Mouse (Mus musculus) brain, adult 2 months (tissue): ENCODE measurements at regions not wholly inside any gene's neighbourhood (a gene's known extent, or its start where the extent isn't known, plus 50 kb on each side); places are given as distances from the start of the nearest gene placed in this dataset.

Experiments
- DNase-seq: peaks from one replicate; pipeline ENCODE4 v3.0.0; 2011; ENCODE audit warnings: low read depth, low spot score

- peak; percentile 12 for DNase-seq
Observed at GRCm38 (mm10) chr17:63003911-63004310, 122.8 kb upstream of the Efna5 start.

- DNase-seq, result no peak
Observed at GRCm38 (mm10) chr17:63002729-63003128, 121.6 kb upstream of the Efna5 start.

- DNase-seq, result no peak
Observed at GRCm38 (mm10) chr17:63001898-63002297, 120.8 kb upstream of the Efna5 start.

GRCm38 (mm10) chr17:62997691-62998090 lies 116.6 kb upstream of the Efna5 start:
- DNase-seq, result peak; percentile 44

GRCm38 (mm10) chr17:62995316-62995715 lies 114.2 kb upstream of the Efna5 start:
- peak; percentile 78 for DNase-seq

GRCm38 (mm10) chr17:62992977-62993376 lies 111.9 kb upstream of the Efna5 start:
- no peak for DNase-seq

- DNase-seq, result no peak
Observed at GRCm38 (mm10) chr17:62986304-62986703, 105.2 kb upstream of the Efna5 start.

- no peak for DNase-seq
Observed at GRCm38 (mm10) chr17:62980337-62980736, 99.2 kb upstream of the Efna5 start.

- peak; percentile 24 for DNase-seq
Observed at GRCm38 (mm10) chr17:62977561-62977960, 96.4 kb upstream of the Efna5 start.

- DNase-seq, result no peak
Observed at GRCm38 (mm10) chr17:62977136-62977535, 96.0 kb upstream of the Efna5 start.

GRCm38 (mm10) chr17:62974627-62975279 lies 93.6 kb upstream of the Efna5 start:
- no peak for DNase-seq

GRCm38 (mm10) chr17:62969025-62969424 lies 87.9 kb upstream of the Efna5 start:
- DNase-seq, result no peak

GRCm38 (mm10) chr17:62963824-62964223 lies 82.7 kb upstream of the Efna5 start:
- DNase-seq, result no peak

- no peak for DNase-seq
Observed at GRCm38 (mm10) chr17:62962292-62962618, 81.1 kb upstream of the Efna5 start.

- peak; percentile 28 for DNase-seq
Observed at GRCm38 (mm10) chr17:62961596-62962291, 80.6 kb upstream of the Efna5 start.

- no peak for DNase-seq
Observed at GRCm38 (mm10) chr17:62959146-62959545, 78.0 kb upstream of the Efna5 start.

- DNase-seq, result peak; percentile 81
Observed at GRCm38 (mm10) chr17:62947537-62948193, 66.5 kb upstream of the Efna5 start.

- DNase-seq, result no peak
Observed at GRCm38 (mm10) chr17:62940573-62941252, 59.6 kb upstream of the Efna5 start.

GRCm38 (mm10) chr17:62939930-62940572 lies 58.9 kb upstream of the Efna5 start:
- no peak for DNase-seq

- DNase-seq, result peak; percentile 74
Observed at GRCm38 (mm10) chr17:62939171-62939570, 58.1 kb upstream of the Efna5 start.
